Mouse (Mus musculus): Measurements from ENCODE around the gene Als2cl.

Gene Als2cl

GRCm38 (mm10) chr9:110881953-110882352 lies 2.3 kb downstream of the Als2cl start:
- DNase-seq, result peak; percentile 80

GRCm38 (mm10) chr9:110887388-110888303 lies 8.0 kb downstream of the Als2cl start:
- DNase-seq, result no peak

DNA sequence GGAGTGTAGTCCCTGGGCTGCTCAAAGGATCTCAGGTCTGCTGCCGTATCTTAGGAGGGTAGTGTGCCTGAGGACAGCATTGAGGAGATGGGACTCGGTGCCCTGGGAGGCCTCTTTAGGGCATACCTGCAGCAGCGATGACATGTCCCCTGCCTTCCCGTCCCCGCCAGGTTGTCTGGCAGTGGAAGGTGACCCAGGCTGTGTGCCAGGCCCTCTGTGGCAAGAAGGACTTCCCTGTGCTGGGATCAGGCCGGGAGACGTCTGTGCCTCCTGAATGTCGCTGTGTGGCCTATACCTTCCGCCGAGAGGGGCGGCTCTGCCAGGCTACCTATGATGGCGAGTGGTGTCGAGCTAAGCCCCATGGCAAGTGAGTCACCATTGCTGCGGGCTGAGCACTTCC lies 9.3 kb downstream of the Als2cl start:
- no peak for DNase-seq

- peak; percentile 29 for DNase-seq
These were observed 10.5 kb downstream of the Als2cl start for GRCm38 (mm10) chr9:110890026-110890783.

- peak; percentile 44 for DNase-seq
These were observed 11.6 kb downstream of the Als2cl start for GRCm38 (mm10) chr9:110891077-110891828.

GRCm38 (mm10) chr9:110892552-110892951 lies 12.9 kb downstream of the Als2cl start:
- DNase-seq, result no peak

GRCm38 (mm10) chr9:110893429-110893828 lies 13.8 kb downstream of the Als2cl start:
- no peak for DNase-seq

DNA sequence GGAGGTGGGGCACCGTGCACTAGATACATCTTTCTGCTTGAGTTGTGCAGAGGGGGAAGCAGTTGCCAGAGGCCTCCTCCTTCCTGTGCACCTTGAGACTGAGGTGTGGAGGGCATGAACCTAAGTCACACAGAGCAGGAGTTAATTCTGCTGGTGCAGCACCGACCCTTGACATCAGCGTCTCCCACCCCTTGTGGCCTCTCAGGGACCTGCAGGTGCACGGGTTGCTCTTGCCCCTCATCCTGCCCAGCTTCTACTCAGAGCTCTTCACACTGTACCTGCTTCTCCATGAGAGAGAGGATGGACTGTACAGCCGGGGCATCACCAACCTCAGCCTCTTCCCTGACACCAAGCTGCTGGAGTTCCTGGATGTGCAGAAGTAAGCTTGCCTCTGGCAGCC lies 15.8 kb downstream of the Als2cl start:
- no peak for DNase-seq

- no peak for DNase-seq
These were observed 16.3 kb downstream of the Als2cl start for GRCm38 (mm10) chr9:110895994-110896393.

DNA sequence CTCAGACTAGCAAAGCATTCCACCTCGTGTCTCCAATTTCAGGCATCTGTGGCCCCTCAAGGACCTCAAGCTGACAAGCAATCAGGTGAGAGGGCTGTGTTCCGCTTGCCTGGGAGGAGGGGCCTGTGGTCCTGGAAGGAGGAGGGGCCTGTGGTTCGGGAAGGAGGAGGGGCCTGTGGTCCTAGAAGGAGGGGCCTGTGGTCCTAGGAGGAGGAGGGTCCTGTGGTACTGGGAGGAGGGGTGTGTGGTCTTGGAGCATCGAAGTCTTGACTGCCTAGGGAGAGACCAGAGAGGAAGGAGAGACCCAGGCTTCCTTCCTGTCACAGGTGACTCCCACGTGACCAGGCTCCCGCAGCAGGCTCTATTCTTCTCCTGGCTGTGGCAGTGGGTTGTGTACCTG lies 16.9 kb downstream of the Als2cl start:
- DNase-seq, result peak; percentile 29

- DNase-seq, result no peak
These were observed 19.9 kb downstream of the Als2cl start for GRCm38 (mm10) chr9:110899451-110900008.

DNA sequence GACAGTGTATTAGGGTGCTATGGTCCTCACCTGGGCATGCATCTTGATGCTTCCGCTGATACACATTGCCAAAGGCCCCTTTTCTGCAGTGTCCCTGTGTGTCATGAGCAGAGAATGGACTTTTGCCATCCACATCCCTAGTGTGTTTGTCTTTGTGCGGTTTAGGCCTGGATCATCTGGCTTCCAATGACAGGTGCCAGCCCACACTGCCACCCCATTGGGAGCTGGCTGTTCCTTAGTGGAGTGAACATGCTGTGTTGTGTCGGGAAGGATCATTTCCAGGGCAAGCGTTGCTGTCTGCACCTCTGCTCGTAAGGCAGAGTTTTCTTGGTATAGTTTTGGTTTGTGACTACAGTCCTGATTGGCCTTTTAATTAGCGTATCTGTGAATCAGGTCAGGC lies 21.5 kb downstream of the Als2cl start:
- DNase-seq, result no peak

DNA sequence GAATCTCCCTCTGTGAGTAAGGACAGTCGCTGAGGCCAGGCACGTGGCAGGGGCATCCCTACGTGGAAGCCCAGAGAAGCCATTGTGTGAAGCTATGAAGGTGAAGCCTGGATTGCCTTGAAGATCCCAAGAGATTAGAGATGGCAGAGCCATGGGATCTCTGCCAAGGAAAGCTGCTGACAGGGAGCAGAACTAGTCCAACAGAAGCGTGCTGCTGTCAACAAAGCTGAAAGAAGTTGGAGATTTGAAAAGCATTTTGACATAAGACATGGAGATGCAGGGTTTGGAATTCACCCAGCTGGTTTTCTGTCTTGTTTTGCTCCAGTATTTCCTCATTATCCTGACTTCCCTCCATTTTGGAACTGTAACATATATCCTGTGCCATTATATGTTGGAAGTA lies 22.6 kb downstream of the Als2cl start:
- no peak for DNase-seq

- no peak for DNase-seq
These were observed 27.6 kb downstream of the Als2cl start for GRCm38 (mm10) chr9:110907201-110907837.

DNA sequence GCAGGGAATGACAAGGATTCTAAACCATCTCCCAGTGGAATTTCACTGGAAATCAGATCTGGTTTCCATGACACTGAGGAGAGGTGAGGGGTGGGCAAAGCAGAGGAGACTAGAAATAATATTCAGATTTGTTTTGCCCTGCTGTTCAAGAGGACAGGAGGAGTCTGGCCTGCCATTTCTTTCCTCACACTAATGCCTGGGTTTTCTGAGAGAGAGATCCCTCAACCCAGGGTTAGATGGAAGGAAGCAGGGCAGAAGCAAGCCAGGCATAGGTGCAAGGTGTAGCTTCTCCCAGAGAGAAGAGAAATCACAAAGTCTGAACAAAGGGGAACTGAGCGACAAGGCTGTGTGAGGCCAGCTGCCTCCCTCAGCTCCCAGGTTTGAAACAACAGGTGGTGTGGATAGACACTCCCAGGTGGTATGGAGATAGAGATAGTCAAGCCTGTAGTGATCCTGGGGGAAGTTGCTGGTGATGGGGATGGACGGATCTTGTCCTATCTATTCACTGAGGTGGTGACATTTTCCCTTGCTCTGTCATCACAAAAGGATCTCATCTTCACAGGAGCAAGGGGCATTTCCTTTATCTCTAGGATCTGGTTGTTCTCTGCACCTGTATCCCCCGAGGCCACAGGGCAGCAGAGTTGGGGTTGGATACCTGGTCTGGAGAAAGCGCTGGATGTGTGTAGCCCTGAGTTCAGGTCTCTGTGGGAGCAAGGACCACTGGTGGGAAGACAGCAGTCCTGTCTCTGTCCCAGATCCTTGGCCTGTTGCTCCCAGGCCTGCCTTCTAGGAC lies 28.4 kb downstream of the Als2cl start:
- no peak for DNase-seq

DNA sequence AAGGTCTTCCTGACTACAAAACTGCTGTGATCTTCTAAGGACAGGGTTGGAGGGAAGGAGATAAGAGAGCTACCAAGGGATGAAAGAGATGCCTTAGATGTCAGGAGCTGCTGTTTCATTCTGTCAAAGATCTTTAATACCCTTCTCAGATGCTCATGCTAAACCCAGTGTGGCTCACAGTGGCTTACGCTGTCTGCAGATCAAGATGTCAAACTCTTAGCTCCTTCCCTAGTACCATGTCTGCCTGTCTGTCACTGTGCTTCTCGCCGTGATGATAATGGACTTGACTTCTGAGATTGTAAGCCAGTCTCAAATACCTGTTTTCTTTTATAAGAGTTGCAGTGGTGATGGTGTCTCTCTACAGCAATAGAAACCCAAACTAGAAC lies 29.0 kb downstream of the Als2cl start:
- DNase-seq, result no peak

- DNase-seq, result no peak
These were observed 29.8 kb downstream of the Als2cl start for GRCm38 (mm10) chr9:110909371-110909967.

GRCm38 (mm10) chr9:110914631-110915236 lies 35.1 kb downstream of the Als2cl start:
- no peak for DNase-seq

GRCm38 (mm10) chr9:110915466-110915865 lies 35.8 kb downstream of the Als2cl start:
- no peak for DNase-seq

- DNase-seq, result no peak
These were observed 37.1 kb downstream of the Als2cl start, which contains the start of gene Fam240a for GRCm38 (mm10) chr9:110916786-110917185. Fam240a (minus strand) TSS chr9:110916861.

Data from lung, postnatal 36 days (tissue).